Mouse (Mus musculus) T-helper 1 cell (primary cell): ENCODE results near the gene Dusp14.

Experiments used
- in situ Hi-C: fragments of 300-600 bp; cut with MboI, MseI; formaldehyde crosslinking; loops from one replicate; pipeline ENCODE4 v1.15.1; 2025; ENCODE audit warnings: high pct_unique_total_duplicates

Gene Dusp14

DNA sequence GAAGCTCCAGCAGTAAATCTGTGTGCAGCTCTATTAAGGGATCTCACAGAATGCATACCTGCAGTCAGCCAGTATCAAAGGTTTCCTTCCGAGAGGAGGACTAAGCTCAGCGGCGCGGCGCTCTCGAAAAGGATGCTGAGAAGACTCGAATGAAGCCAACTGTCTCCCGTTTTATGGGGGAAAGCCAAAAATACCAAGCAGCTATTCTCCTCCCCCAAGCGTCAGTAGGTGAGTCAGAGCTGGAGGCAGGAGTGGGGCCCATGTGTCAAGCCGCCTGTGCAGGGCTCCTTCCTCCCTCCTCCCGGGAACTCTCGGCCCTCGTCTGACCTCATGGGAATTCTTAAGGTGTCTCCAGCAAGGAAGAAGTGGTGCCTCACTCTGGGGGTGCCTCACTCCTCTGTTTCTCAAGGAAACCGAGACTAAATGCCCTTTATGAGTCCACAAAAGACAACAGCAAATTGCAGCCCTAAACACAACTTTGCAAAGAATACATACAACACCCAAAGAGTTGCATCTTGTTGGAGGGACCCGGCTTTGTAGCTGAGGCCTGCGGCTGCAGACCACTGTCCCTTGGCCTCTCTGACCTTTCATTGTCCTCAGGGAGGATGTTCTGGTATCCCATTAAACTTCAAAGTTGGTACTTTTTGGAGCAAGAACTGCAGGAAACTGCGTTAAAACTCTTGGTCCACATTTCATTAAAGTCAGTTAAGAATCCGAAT lies 2.0 kb downstream of the Dusp14 start:
- in situ Hi-C loops = no loop called here

- in situ Hi-C loops = no loop called here
Measured at GRCm38 (mm10) chr11:84066071-84066481, 3.0 kb downstream of the Dusp14 start.

DNA sequence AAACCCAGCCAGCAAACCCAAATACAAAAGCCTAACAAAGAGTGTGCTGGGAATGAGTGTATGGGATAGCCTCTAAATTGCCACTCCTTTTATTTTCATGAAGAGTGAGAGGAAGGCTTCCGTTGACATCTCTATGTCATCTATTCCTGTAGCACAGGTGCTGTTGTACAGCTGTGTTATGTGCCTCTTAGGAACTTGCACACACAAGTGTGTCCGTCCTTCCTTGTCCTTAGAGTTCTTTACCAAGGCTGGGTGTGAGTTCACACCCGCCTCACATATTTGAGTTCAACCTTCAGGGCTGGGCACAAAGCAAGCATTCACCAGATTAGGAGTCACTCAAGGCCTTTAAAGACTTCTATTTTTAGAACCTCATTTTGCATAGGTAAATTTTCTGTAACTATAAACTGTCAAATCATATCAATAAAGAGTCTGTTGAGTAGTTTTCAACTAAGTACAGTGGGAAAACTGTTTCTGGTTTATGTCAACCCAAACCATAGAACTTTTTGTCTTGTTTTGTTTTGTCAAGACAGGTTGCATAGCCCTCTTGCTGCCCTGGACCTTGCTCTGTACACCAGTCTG lies 5.3 kb downstream of the Dusp14 start:
- in situ Hi-C loops = no loop called here

- in situ Hi-C loops = no loop called here
Measured at GRCm38 (mm10) chr11:84062805-84063204, 6.3 kb downstream of the Dusp14 start.

- in situ Hi-C loops = no loop called here
Measured at GRCm38 (mm10) chr11:84061881-84062280, 7.2 kb downstream of the Dusp14 start.

DNA sequence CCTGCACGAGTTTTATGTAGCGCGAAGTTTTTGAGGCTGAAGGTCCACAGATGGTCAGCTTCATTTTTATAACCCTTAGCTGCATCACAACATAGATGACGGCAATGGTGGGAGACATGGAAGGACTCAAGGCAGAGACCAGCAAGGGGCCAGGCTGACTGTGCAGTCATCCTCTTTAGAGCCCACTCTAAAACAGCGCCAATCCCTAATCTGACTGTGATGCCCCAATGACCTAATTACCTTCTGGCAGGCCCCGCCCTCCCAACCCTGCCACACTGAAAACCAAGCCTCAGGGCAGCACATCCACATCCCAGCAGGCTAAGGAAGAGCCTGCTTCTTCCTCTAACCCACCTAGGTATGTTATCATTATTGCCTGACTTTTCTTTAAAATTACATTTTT lies 8.4 kb downstream of the Dusp14 start:
- in situ Hi-C loops = no loop called here

- in situ Hi-C loops = no loop called here
Measured at GRCm38 (mm10) chr11:84059784-84060183, 9.3 kb downstream of the Dusp14 start.

DNA sequence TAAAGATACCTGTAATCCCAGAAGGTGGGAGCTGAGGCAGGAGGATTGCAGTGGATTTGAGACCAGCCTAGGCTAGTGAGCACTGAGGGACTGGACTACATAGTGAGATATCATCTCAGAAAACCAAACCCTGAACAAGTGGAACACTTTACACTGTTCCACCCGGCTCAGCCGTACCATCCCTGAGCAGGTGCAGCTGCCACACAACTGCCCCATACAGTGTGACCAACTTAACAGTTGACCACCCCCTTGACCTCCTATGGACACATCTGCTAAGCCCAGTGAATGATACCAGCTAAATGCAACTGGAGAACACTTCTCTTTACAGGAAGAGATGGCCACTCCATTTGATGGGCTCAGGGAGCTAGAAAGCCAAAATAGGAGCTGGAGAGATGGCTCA lies 11.6 kb downstream of the Dusp14 start:
- in situ Hi-C loops = no loop called here

DNA sequence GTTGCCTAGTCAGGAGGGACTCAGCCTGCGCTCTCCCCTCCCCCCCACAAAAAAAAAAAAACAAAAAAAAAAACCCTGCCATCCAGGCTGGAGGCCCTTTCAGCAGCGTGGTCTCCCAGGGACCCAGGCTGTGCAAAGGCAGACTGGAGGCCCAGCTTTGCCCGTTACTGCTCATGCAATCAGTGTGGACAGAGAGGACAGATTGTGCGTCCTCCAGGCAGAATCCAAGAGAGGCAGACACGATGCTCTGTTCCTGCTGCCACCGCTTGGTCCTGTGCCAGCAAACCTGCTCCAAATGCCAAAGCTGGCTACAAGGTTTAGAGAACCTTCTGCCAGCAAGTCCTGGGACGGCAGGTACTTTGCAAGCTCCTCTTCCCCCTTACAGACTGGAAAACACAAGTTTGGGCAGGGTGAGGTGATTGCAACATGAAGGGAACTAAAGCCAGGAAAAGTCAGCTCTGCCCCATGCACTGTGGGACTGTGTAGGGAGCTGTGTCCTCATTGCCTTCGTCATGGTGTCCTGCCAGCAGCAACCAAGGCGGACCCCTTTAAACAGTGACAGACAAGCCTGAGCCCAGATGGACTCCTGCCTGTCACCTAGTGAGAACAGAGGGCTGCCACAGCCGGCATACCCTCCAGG lies 15.4 kb downstream of the Dusp14 start:
- in situ Hi-C loops = no loop called here

- in situ Hi-C loops = no loop called here
Measured at GRCm38 (mm10) chr11:84053055-84053454, 16.0 kb downstream of the Dusp14 start.

DNA sequence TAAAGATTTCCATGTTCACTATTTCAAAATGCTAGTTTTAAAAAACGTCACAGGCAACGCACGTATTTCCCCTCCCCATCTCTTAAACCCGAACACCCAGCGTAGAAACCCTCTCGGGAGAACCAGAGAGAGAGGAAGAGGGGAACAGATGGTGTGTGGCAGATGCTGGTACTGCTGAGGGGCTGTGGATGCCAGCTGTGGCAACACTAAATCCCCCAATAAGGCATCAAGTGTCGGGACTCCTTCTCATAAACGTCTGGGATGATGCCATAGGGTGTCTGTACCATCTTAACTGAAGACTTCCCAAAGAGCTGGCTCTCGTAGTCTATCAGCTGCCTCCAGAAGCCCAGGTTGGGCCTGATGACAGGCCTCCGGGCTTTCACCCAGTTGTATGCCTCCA lies 20.6 kb downstream of the Dusp14 start:
- in situ Hi-C loops = no loop called here

GRCm38 (mm10) chr11:84047270-84047669 lies 21.8 kb downstream of the Dusp14 start:
- in situ Hi-C loops = no loop called here

- in situ Hi-C loops = no loop called here
Measured at GRCm38 (mm10) chr11:84044988-84045387, 24.1 kb downstream of the Dusp14 start.

- in situ Hi-C loops = no loop called here
Measured at GRCm38 (mm10) chr11:84042808-84043762, 26.0 kb downstream of the Dusp14 start.

- in situ Hi-C loops = no loop called here
Measured at GRCm38 (mm10) chr11:84040621-84041020, 28.4 kb downstream of the Dusp14 start.

DNA sequence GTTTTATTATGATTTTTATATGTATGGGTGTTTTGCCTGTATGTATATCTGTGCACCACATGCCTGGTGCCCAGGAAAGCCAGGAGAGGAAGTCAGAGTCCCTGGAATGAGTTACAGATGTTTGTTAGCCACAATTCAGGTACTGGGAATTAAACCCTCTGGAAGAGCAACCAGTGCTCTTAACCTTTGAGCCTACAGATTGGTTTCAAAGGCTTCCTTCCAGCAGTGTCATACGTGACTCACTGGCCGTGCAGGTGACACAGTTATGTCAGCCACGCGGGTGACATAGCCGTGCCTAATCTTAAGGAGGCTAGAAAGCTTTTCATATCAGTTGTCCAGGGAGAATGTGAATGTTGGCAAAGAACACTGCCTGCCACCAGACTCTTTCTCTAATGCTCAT lies 35.4 kb downstream of the Dusp14 start:
- in situ Hi-C loops = no loop called here

DNA sequence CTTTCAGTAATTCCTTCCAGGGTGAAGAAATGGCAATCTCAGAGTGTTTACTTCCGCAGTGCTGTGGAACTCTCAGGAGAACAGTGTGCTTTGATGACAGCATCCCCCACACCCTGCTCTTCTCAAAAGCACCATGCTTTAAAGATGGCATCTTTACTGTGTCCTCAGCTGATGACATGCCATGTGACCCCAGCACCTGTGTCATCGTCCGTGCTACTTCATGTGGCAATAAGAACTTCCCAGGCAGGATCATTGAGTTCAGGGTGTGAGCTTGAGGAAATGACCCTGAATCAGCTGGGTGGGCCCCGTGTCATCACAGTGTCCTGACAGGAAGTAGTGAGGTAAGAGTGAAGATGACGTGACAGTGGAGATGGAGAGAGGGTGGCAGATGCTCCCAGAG lies 36.5 kb downstream of the Dusp14 start:
- in situ Hi-C loops = no loop called here

GRCm38 (mm10) chr11:84031971-84032370 lies 37.1 kb downstream of the Dusp14 start:
- in situ Hi-C loops = no loop called here

- in situ Hi-C loops = no loop called here
Measured at GRCm38 (mm10) chr11:84028271-84029028, 40.6 kb downstream of the Dusp14 start.

DNA sequence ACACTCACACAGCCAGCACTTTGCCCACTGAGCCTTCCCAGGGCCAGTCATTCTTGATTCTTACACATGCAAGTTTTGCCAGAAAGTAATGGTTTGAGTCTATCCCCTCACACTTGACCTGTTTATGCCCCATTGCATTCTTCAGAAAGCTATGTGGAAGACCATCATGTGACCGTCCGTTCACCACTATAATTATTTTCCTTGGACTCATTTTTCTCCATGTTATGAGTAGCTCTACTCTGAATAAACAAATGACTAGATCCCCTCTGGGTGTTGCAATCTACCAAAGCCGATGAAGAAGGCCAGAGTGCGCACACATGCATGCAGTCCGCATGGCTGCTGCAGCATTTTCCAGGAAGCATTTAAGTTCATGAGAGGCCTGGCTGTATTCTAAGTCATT lies 41.8 kb downstream of the Dusp14 start:
- in situ Hi-C loops = no loop called here

- in situ Hi-C loops = no loop called here
Measured at GRCm38 (mm10) chr11:84016810-84017508, 52.1 kb downstream of the Dusp14 start.
